In the genomic region with DNA sequence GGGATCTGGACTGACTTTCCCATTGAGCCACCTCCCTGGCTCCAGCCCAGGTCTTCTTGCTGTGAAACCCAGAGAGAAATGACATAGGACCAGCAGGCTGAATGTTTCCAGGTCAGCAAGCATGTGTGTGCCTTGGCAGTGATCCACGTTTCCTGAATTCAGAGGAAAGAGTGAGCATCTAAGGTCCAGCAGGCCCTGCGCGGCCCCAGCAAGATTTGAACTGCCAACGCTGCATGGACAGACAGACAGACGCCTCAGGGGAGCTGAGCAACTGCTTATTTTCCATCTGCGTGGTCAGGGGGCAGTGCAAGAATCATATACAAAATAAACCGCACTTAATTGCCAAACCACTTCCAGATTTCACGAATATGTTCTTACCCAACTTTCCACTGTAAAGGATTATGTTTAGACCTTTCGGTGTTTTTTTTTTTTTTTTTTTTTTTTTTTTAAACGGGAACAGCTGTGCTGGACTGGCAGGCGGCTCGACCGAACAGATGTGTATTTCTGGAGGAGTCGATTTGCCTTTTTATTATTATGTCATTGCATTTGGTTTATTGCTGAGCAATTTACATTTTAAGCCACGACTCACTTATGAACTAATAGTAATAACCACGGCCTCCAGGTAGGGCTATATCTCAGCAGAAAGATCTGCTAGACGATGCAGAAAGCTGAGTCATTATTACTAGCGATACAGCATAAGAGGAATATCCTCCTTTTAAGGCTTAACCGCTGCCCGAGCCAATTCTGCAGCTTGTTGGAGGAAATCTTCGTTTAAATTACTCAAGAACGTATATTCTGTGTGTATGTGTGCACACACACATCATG, we compare ENCODE assay signal across 11 mouse cellular contexts.
DNase-seq lines count a peak whose midpoint lies in the region; ATAC-seq and TF ChIP-seq lines count a peak whose summit lies in the region.
"Had no signal": no experiment of that assay in that cellular context is flagged by ENCODE, and none has a peak within 500 bp of the region (broad histone marks: within the 10 kb centered on the region; RNA-seq: fewer than 3 reads in every experiment).

No protein-coding gene starts in this region.

- no peaks in the 10 kb centered on the region for H3K36me3 ChIP-seq in kidney, postnatal 0 days (ENCODE audit: insufficient read depth, low read length)
- H3K36me3 ChIP-seq in kidney, embryonic 14.5 days (ENCODE audit: control insufficient read depth, insufficient read depth, low read length) = no peaks in the 10 kb centered on the region
- no peaks in the 10 kb centered on the region for H3K36me3 ChIP-seq in embryonic facial prominence, embryonic 13.5 days
- no peaks in the 10 kb centered on the region for H3K36me3 ChIP-seq in forebrain, embryonic 10.5 days (replicated peaks)
- H3K36me3 ChIP-seq: G1E; heart, embryonic 13.5 days; neural tube, embryonic 12.5 days had no signal

- no peaks in the 10 kb centered on the region for H3K4me1 ChIP-seq in kidney, postnatal 0 days (replicated peaks; ENCODE audit: insufficient read depth, low read length)
- 0 out of 2 replicates have a peak, but pooled peaks cover 7% of the 10 kb centered on the region for H3K4me1 ChIP-seq in kidney, embryonic 14.5 days (ENCODE audit: control insufficient read depth, insufficient read depth, low read length)
- H3K4me1 ChIP-seq in embryonic facial prominence, embryonic 13.5 days = peaks cover 24% of the 10 kb centered on the region
- no peaks in the 10 kb centered on the region for H3K4me1 ChIP-seq in forebrain, embryonic 10.5 days
- H3K4me1 ChIP-seq: heart, embryonic 13.5 days; neural tube, embryonic 12.5 days had no signal

- no peak overlapping the region for H3K9ac ChIP-seq in kidney, postnatal 0 days (ENCODE audit: low read depth, low read length)
- no peak overlapping the region for H3K9ac ChIP-seq in kidney, embryonic 14.5 days (ENCODE audit: low read depth, low read length)
- H3K9ac ChIP-seq in embryonic facial prominence, embryonic 13.5 days = no peak overlapping the region
- H3K9ac ChIP-seq: heart, embryonic 13.5 days; neural tube, embryonic 12.5 days had no signal

- WGBS in kidney, postnatal 0 days = 48% methylated on average over 22 of the region's 22 CpGs
- WGBS in kidney, embryonic 14.5 days = 60% methylated on average over 22 of the region's 22 CpGs
- 29% methylated on average over 22 of the region's 22 CpGs for WGBS in embryonic facial prominence, embryonic 13.5 days
- 83% methylated on average over 22 of the region's 22 CpGs for WGBS in forebrain, embryonic 10.5 days

- ATAC-seq in kidney, postnatal 0 days (replicated peaks; ENCODE audit: low FRiP score, low read depth) = no peak
- ATAC-seq in kidney, embryonic 14.5 days (ENCODE audit: low FRiP score, low TSS enrichment) = no peak
- 0 out of 2 replicates have a peak, but pooled peaks have one; percentile 28 for ATAC-seq in embryonic facial prominence, embryonic 13.5 days (ENCODE audit: insufficient number of reproducible peaks, insufficient read depth, low FRiP score, low TSS enrichment, low read depth)
- ATAC-seq in CD4-positive, CD25-positive, alpha-beta regulatory T cell, adult 4 months = no peak

- peak; percentile 22 for DNase-seq in kidney, postnatal 0 days (ENCODE audit: low spot score)
- peak; percentile 78 for DNase-seq in cerebellum, adult 11-12 months
- peak; percentile 16 for DNase-seq in lung, postnatal 10 days
- DNase-seq in forebrain, embryonic 10.5 days (ENCODE audit: extremely low spot score, low spot score) = no peak
- no peak for DNase-seq in B cell, adult 2 months

- TF ChIP-seq CTCF in kidney, postnatal 0 days (IDR thresholded peaks at IDR 0.05; ENCODE audit: low read depth) = no peak

- no peaks in the 10 kb centered on the region for H3K27me3 ChIP-seq in kidney, postnatal 0 days (ENCODE audit: insufficient read depth, low read length)
- no peaks in the 10 kb centered on the region for H3K27me3 ChIP-seq in kidney, embryonic 14.5 days (ENCODE audit: control insufficient read depth, insufficient read depth, low read length)
- peaks cover 17% of the 10 kb centered on the region; the same call in 1 of the 2 replicates for H3K27me3 ChIP-seq in embryonic facial prominence, embryonic 13.5 days
- no peaks in the 10 kb centered on the region for H3K27me3 ChIP-seq in forebrain, embryonic 10.5 days (ENCODE audit: poor library complexity, severe bottlenecking)
- H3K27me3 ChIP-seq: heart, embryonic 13.5 days; neural tube, embryonic 12.5 days had no signal

- H3K9me3 ChIP-seq in kidney, postnatal 0 days (replicated peaks; ENCODE audit: low read length) = no peaks in the 10 kb centered on the region
- no peaks in the 10 kb centered on the region for H3K9me3 ChIP-seq in kidney, embryonic 14.5 days (ENCODE audit: control insufficient read depth, low read length)
- H3K9me3 ChIP-seq in embryonic facial prominence, embryonic 13.5 days = no peaks in the 10 kb centered on the region
- no peaks in the 10 kb centered on the region for H3K9me3 ChIP-seq in forebrain, embryonic 10.5 days
- H3K9me3 ChIP-seq: heart, embryonic 13.5 days; neural tube, embryonic 12.5 days had no signal

- no peak overlapping the region for H3K27ac ChIP-seq in kidney, postnatal 0 days
- no peak overlapping the region for H3K27ac ChIP-seq in kidney, embryonic 14.5 days (ENCODE audit: low read depth, low read length)
- peak overlapping the region; percentile 63; the same call in 1 of the 2 replicates for H3K27ac ChIP-seq in embryonic facial prominence, embryonic 13.5 days
- no peak overlapping the region for H3K27ac ChIP-seq in forebrain, embryonic 10.5 days
- H3K27ac ChIP-seq: heart, embryonic 13.5 days; neural tube, embryonic 12.5 days had no signal

- no peak overlapping the region for H3K4me3 ChIP-seq in kidney, postnatal 0 days (replicated peaks; ENCODE audit: low read depth, low read length)
- H3K4me3 ChIP-seq in kidney, embryonic 14.5 days (ENCODE audit: low read length) = no peak overlapping the region
- no peak overlapping the region for H3K4me3 ChIP-seq in embryonic facial prominence, embryonic 13.5 days
- H3K4me3 ChIP-seq in forebrain, embryonic 10.5 days = no peak overlapping the region
- H3K4me3 ChIP-seq: heart, embryonic 13.5 days; neural tube, embryonic 12.5 days had no signal

- H3K4me2 ChIP-seq in kidney, postnatal 0 days (ENCODE audit: low read length) = no peak overlapping the region
- no peak overlapping the region for H3K4me2 ChIP-seq in kidney, embryonic 14.5 days (replicated peaks; ENCODE audit: low read depth, low read length)
- peak overlapping the region; percentile 36; the same call in 1 of the 2 replicates for H3K4me2 ChIP-seq in embryonic facial prominence, embryonic 13.5 days
- H3K4me2 ChIP-seq: heart, embryonic 13.5 days; neural tube, embryonic 12.5 days had no signal

Comparison
In these comparisons a context has a peak if more than half of its experiments do, and no peak if none do; other contexts are left out.
1. DNase-seq: peak in kidney, postnatal 0 days (single experiment), cerebellum, adult 11-12 months (single experiment) and lung, postnatal 10 days (single experiment); none in forebrain, embryonic 10.5 days (single experiment) and B cell, adult 2 months (0 of 2).